Mouse (Mus musculus) MEL (cell line): ENCODE results near the gene Itm2b. TPM values are rescaled to one million over a fixed set of nuclear protein-coding genes. Genes with fewer than 3 reads are reported as not detected.

Experiments
- DNase-seq: peaks from one replicate; pipeline ENCODE4 v3.0.0; 2011; ENCODE audit warnings: low read depth, low spot score
- H3K27ac ChIP-seq: 2 replicates; pipeline ENCODE4 v1.5.1; 2012; ENCODE audit warnings: low read depth, mild to moderate bottlenecking, control low read depth, low read length, moderate library complexity; ENCODE audit not compliant: control insufficient read depth
- H3K27me3 ChIP-seq, 2 experiments: fragments of 150-350 bp in 1 of 2; sonication (generic) in 1 of 2; 2 replicates each; pipeline ENCODE4 v1.6.1; 2012; ENCODE audit warnings: low read length in 2 of 2, mild to moderate bottlenecking in 2 of 2, improper control_type of control experiment in 1 of 2, moderate library complexity in 1 of 2; ENCODE audit not compliant: insufficient read depth in 2 of 2, control insufficient read depth in 1 of 2
- H3K36me3 ChIP-seq, 2 experiments: 2 replicates each; pipeline ENCODE4 v1.6.1; 2012 to 2014; ENCODE audit warnings: low read length in 2 of 2, improper control_type of control experiment in 1 of 2, inconsistent platforms in 1 of 2, mild to moderate bottlenecking in 1 of 2; ENCODE audit not compliant: insufficient read depth in 2 of 2, control insufficient read depth in 1 of 2
- H3K4me1 ChIP-seq, 2 experiments: fragments of 150-350 bp in 1 of 2; sonication (generic) in 1 of 2; 2 replicates each; pipeline ENCODE4 v1.6.1; 2012; ENCODE audit warnings: low read length in 2 of 2, improper control_type of control experiment in 1 of 2, mild to moderate bottlenecking in 1 of 2; ENCODE audit not compliant: insufficient read depth in 2 of 2, control insufficient read depth in 1 of 2
- H3K4me3 ChIP-seq, 2 experiments: fragments of 150-350 bp in 1 of 2; sonication (generic) in 1 of 2; 2 replicates each; pipeline ENCODE4 v1.5.1; 2012; ENCODE audit warnings: low read depth in 2 of 2, low read length in 2 of 2, mild to moderate bottlenecking in 2 of 2, moderate library complexity in 2 of 2, control low read depth in 1 of 2, improper control_type of control experiment in 1 of 2; ENCODE audit not compliant: control insufficient read depth in 1 of 2, insufficient read depth in 1 of 2
- H3K79me2 ChIP-seq: 2 replicates; pipeline ENCODE4 v1.6.1; 2012; ENCODE audit warnings: mild to moderate bottlenecking, low read length, moderate library complexity; ENCODE audit not compliant: control insufficient read depth, poor library complexity, insufficient read depth
- H3K9ac ChIP-seq: 2 replicates; pipeline ENCODE4 v1.6.1; 2012; ENCODE audit warnings: low read depth, mild to moderate bottlenecking, control low read depth, low read length, moderate library complexity; ENCODE audit not compliant: control insufficient read depth, poor library complexity, severe bottlenecking
- H3K9me3 ChIP-seq: fragments of 150-350 bp; sonication (generic); replicated peaks from 2 replicates; pipeline ENCODE4 v1.6.1; 2012; ENCODE audit warnings: mild to moderate bottlenecking, low read length, improper control_type of control experiment, moderate library complexity; ENCODE audit not compliant: insufficient read depth
- CHD1 ChIP-seq: IDR thresholded peaks from 2 replicates; pipeline ENCODE4 v1.6.1; 2012; ENCODE audit warnings: low read depth, mild to moderate bottlenecking, inconsistent platforms, low read length, improper control_type of control experiment
- CTCF ChIP-seq, 3 experiments: IDR thresholded peaks in 2 of 3; conservative IDR thresholded peaks in 1 of 3; 2 replicates each; pipeline ENCODE4 v1.5.1; 2011 to 2012; ENCODE audit warnings: low read length in 3 of 3, low read depth in 2 of 3, mild to moderate bottlenecking in 2 of 3, improper control_type of control experiment in 1 of 3, inconsistent platforms in 1 of 3, mixed read lengths in 1 of 3, moderate library complexity in 1 of 3; ENCODE audit not compliant: control insufficient read depth in 1 of 3, insufficient read depth in 1 of 3, poor library complexity in 1 of 3, severe bottlenecking in 1 of 3
- E2F4 ChIP-seq: IDR thresholded peaks from 2 replicates; pipeline ENCODE4 v1.6.1; 2011; ENCODE audit warnings: low read depth, low read length, improper control_type of control experiment, borderline replicate concordance
- EP300 ChIP-seq, 2 experiments: IDR thresholded peaks; 2 replicates each; pipeline ENCODE4 v1.6.1; 2011; ENCODE audit warnings: improper control_type of control experiment in 2 of 2, low read length in 2 of 2, low read depth in 1 of 2, mild to moderate bottlenecking in 1 of 2
- ETS1 ChIP-seq: IDR thresholded peaks from 2 replicates; pipeline ENCODE4 v1.6.1; 2012; ENCODE audit warnings: low read depth, mild to moderate bottlenecking, inconsistent platforms, low read length, improper control_type of control experiment, moderate library complexity
- JUND ChIP-seq: IDR thresholded peaks from 2 replicates; pipeline ENCODE4 v1.6.1; 2011; ENCODE audit warnings: low read depth, mild to moderate bottlenecking, improper control_type of control experiment, low read length
- MAFK ChIP-seq: IDR thresholded peaks from 2 replicates; pipeline ENCODE4 v1.6.1; 2011; ENCODE audit warnings: low read depth, mild to moderate bottlenecking, low read length, improper control_type of control experiment, borderline replicate concordance
- MAZ ChIP-seq: IDR thresholded peaks from 2 replicates; pipeline ENCODE4 v1.6.1; 2012; ENCODE audit warnings: low read depth, mild to moderate bottlenecking, inconsistent platforms, low read length, improper control_type of control experiment
- MXI1 ChIP-seq: IDR thresholded peaks from 2 replicates; pipeline ENCODE4 v1.6.1; 2011; ENCODE audit warnings: mild to moderate bottlenecking, low read depth, low read length, improper control_type of control experiment
- MYB ChIP-seq: IDR thresholded peaks from 2 replicates; pipeline ENCODE4 v1.6.1; 2011; ENCODE audit warnings: mild to moderate bottlenecking, low read depth, low read length, improper control_type of control experiment
- NRF1 ChIP-seq: IDR thresholded peaks from 2 replicates; pipeline ENCODE4 v1.6.1; 2014; ENCODE audit warnings: low read depth, mild to moderate bottlenecking, inconsistent platforms, low read length, improper control_type of control experiment, moderate library complexity; ENCODE audit not compliant: poor library complexity, insufficient read depth, severe bottlenecking
- RCOR1 ChIP-seq: IDR thresholded peaks from 2 replicates; pipeline ENCODE4 v1.6.1; 2012; ENCODE audit warnings: low read depth, mild to moderate bottlenecking, inconsistent platforms, low read length, improper control_type of control experiment
- SIN3A ChIP-seq: IDR thresholded peaks from 2 replicates; pipeline ENCODE4 v1.6.1; 2012; ENCODE audit warnings: low read length, improper control_type of control experiment, inconsistent platforms
- SMC3 ChIP-seq: IDR thresholded peaks from 2 replicates; pipeline ENCODE4 v1.6.1; 2011; ENCODE audit warnings: low read depth, low read length, improper control_type of control experiment
- TAL1 ChIP-seq: IDR thresholded peaks from 2 replicates; pipeline ENCODE4 v1.6.1; 2012; ENCODE audit warnings: mild to moderate bottlenecking, inconsistent platforms, low read length, moderate library complexity, mixed read lengths
- ZKSCAN1 ChIP-seq: IDR thresholded peaks from 2 replicates; pipeline ENCODE4 v1.6.1; 2012; ENCODE audit warnings: low read depth, mild to moderate bottlenecking, inconsistent platforms, low read length, improper control_type of control experiment, moderate library complexity
- ZNF384 ChIP-seq: IDR thresholded peaks from 2 replicates; pipeline ENCODE4 v1.6.1; 2012; ENCODE audit warnings: low read depth, mild to moderate bottlenecking, inconsistent platforms, low read length, improper control_type of control experiment
- polyA plus RNA-seq, 2 experiments: library from polyadenylated mRNA; stranded (reverse) in 1 of 2; unstranded in 1 of 2; fragments of >175 nt in 1 of 2; fragments of >200 nt in 1 of 2; gene quantifications; 2 replicates each; pipeline versions ENCODE4 v1.2.1 to v1.2.4; 2012; ENCODE audit warnings: low replicate concordance in 2 of 2, low read depth in 1 of 2; ENCODE audit not compliant: insufficient read length in 2 of 2, insufficient read depth in 1 of 2, missing spikeins in 1 of 2
- total RNA-seq: library from RNA; depleted of rRNA; stranded (reverse); fragments of 300-350 nt; gene quantifications from 2 replicates; pipeline ENCODE4 v1.2.3, GENCODE M21; 2012

Itm2b gene
- total and polyA plus RNA-seq, 3 experiments, result 54.0 to 312 (median 101) TPM

- peaks cover 13 to 22% of the 10 kb centered on the region in 2 experiments for H3K4me1 ChIP-seq
- H3K4me3 ChIP-seq, result peak overlapping the region; percentile 39 to 93
- no peak overlapping the region for H3K9ac ChIP-seq
Measured at GRCm38 (mm10) chr14:73385720-73386374, 758 bp upstream of the Itm2b start.

GRCm38 (mm10) chr14:73384546-73384912 is 560 bp downstream of the Itm2b start:
- H3K36me3 ChIP-seq, result peaks cover 0 to 36% of the 10 kb centered on the region in 2 experiments; a peak in 2 of 4 replicates
- H3K9ac ChIP-seq, result peak overlapping the region; percentile 96
- H3K79me2 ChIP-seq, result peaks cover 15% of the 10 kb centered on the region
- H3K4me3 ChIP-seq, result peak overlapping the region; percentile 93 to 94
- H3K27ac ChIP-seq, result peak overlapping the region; percentile 86
- no peaks in the 10 kb centered on the region for H3K27me3 ChIP-seq
- H3K4me1 ChIP-seq, result peaks cover 13 to 20% of the 10 kb centered on the region in 2 experiments
- TF ChIP-seq CHD1 (0 out of 2 replicates have a peak, but pooled peaks have one; percentile 69), MYB (no peak), ZNF384 (no peak), MAZ (no peak), SIN3A (peak; percentile 48), MXI1 (no peak), TAL1 (no peak), ETS1 (peak; percentile 57; the same call in 1 of the 2 replicates), NRF1 (no peak), SMC3 (no peak), RCOR1 (no peak), CTCF (IDR thresholded peaks at IDR 0.05 in 2 of 3, conservative IDR thresholded peaks at IDR 0.05 in 1 of 3; ENCODE audit: control insufficient read depth in 1 of 3, insufficient read depth in 1 of 3, low read depth in 2 of 3, low read length in 3 of 3, poor library complexity in 1 of 3, severe bottlenecking in 1 of 3) (no peak), ZKSCAN1 (no peak), EP300 (IDR thresholded peaks at IDR 0.05; ENCODE audit: low read depth in 1 of 2, low read length in 2 of 2) (0 out of 4 replicates have a peak, but pooled peaks of 1 of the 2 experiments have one; percentile 12), MAFK (no peak), JUND (no peak), E2F4 (no peak)
- TF ChIP-seq, all 39 proteins: peak for 4
- no peaks in the 10 kb centered on the region for H3K9me3 ChIP-seq
- peak; percentile 82 for DNase-seq

More at GRCm38 (mm10) chr14:73385720-73386374, 758 bp upstream of the Itm2b start:
- peak overlapping the region; percentile 59 for H3K27ac ChIP-seq
- H3K36me3 ChIP-seq, result peaks cover 0 to 42% of the 10 kb centered on the region in 2 experiments; a peak in 2 of 4 replicates
- DNase-seq, result no peak
- H3K9me3 ChIP-seq, result no peaks in the 10 kb centered on the region
- H3K27me3 ChIP-seq, result no peaks in the 10 kb centered on the region
- peaks cover 15% of the 10 kb centered on the region for H3K79me2 ChIP-seq
- TF ChIP-seq RCOR1 (no peak), MXI1 (0 out of 2 replicates have a peak, but pooled peaks have one; percentile 13)
- TF ChIP-seq, all 39 proteins: peak for 1
